Mouse (Mus musculus): Measurements from ENCODE around the gene Slc38a9. TPM values are rescaled to one million over a fixed set of nuclear protein-coding genes. Genes with fewer than 3 reads are reported as not detected.

Slc38a9 gene
- 67.8 and 126 TPM in 2 replicates for total RNA-seq (2015; ENCODE audit: low replicate concordance)
- 87.1 and 130 TPM in 2 replicates for total RNA-seq (2017; ENCODE audit: low replicate concordance)

- peak; percentile 98 for ATAC-seq (replicated peaks; ENCODE audit: low FRiP score, poor library complexity, severe bottlenecking)
Measured at GRCm38 (mm10) chr13:112660574-112661381, at the start of gene Slc38a9. Slc38a9 (plus strand) TSS chr13:112660751.

GRCm38 (mm10) chr13:112621592-112621991 lies 39.0 kb upstream of the Slc38a9 start:
- no peak for ATAC-seq (replicated peaks; ENCODE audit: low FRiP score, poor library complexity, severe bottlenecking)

DNA sequence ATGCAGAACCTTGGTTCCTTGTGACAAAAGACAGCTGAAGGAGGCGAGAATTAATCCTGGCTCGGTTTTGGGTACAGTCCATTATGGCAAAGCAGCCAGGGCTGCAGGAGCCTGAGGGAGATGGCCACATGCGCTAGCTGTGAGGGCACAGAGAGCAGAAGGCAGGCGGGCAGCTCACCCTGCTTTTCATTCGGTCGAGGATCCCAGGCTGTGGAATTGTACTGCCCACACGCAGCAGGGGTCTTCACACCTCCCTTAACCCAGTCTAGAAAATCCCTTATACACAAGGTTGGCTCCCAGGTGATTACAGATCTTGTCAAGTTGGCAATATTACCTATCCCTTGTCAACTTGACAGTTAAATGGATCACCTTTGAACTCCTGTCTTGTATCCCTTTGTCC lies 36.9 kb upstream of the Slc38a9 start:
- ATAC-seq (replicated peaks; ENCODE audit: low FRiP score, poor library complexity, severe bottlenecking): no peak

DNA sequence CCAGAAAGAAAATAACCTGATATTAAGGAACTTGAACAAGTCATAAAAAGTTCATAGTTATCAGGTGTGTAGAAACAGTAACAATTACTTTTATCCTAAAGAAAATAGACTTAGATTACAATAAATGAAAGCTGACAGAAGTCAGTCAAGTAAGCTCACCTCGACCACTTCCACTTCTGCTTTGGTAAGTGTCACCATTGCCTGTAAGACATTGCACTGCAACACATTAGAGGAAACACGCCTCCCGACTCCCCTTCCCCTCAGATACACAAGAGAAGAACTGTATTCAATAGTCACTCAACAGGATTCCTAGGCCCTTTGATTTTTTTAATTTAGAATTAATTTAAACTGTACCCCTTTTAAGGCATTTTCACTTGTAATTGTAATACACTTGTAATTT lies 35.9 kb upstream of the Slc38a9 start:
- no peak for ATAC-seq (replicated peaks; ENCODE audit: low FRiP score, poor library complexity, severe bottlenecking)

DNA sequence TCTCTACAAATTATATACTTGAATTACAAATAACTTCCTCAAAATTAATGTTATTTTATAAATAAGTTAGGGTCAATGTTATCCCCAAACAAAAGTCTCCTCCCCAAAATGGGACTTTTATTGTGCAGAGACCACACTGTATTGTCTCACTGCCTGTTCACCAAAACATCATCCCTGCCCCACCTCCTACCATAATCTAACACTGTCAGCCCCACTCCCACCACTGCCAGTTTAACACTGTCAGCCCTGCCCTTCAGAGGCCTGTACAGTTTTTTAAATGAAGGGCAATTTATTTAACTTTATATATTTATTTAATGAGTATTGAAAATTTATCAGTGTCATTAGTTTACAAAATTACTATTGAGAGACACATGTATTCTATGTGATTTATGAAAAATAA lies 35.0 kb upstream of the Slc38a9 start:
- no peak for ATAC-seq (replicated peaks; ENCODE audit: low FRiP score, poor library complexity, severe bottlenecking)

GRCm38 (mm10) chr13:112635174-112635837 lies 25.2 kb upstream of the Slc38a9 start:
- no peak for ATAC-seq (replicated peaks; ENCODE audit: low FRiP score, poor library complexity, severe bottlenecking)

- ATAC-seq (replicated peaks; ENCODE audit: low FRiP score, poor library complexity, severe bottlenecking): peak; percentile 54; the same call in 1 of the 2 replicates
Measured at GRCm38 (mm10) chr13:112636498-112636897, 24.1 kb upstream of the Slc38a9 start.

GRCm38 (mm10) chr13:112639111-112639510 lies 21.4 kb upstream of the Slc38a9 start:
- peak; percentile 76 for ATAC-seq (replicated peaks; ENCODE audit: low FRiP score, poor library complexity, severe bottlenecking)

DNA sequence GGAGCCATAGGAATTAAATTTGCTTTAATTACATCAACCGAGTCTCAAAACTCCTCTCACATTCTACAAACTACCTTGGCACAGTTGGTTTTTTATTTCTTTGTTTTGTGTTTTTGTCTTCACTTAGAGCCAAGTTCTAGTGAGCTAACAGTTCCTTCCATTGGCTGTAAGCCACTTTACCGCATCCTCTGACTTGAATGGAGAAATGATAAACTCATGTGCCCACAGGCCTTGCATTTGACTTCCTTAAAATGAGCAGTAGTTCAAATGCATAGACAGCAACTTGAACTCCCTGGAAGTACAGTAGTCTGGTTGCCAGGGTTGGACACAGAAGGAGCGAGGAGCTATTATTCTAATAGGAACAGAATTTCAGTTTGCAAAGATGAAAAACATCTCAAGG lies 17.7 kb upstream of the Slc38a9 start:
- no peak for ATAC-seq (replicated peaks; ENCODE audit: low FRiP score, poor library complexity, severe bottlenecking)

DNA sequence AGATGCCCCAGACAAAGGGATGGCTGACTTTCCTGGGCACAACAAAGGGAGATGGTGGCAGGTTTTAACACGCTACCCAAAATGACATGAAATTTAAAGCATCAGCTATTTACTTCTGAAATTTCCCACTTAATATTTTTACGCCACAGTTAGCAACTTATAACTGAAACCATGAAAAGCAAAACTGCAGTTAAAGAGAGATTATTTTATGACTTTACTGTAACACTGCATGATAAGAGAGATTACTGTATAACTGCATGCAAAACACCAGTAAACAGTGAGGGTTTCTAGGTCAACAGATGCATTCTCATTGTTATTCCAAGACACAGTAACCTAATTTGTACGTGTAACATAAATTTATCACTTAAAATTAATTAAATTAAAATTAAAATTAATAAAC lies 15.6 kb upstream of the Slc38a9 start:
- no peak for ATAC-seq (replicated peaks; ENCODE audit: low FRiP score, poor library complexity, severe bottlenecking)

DNA sequence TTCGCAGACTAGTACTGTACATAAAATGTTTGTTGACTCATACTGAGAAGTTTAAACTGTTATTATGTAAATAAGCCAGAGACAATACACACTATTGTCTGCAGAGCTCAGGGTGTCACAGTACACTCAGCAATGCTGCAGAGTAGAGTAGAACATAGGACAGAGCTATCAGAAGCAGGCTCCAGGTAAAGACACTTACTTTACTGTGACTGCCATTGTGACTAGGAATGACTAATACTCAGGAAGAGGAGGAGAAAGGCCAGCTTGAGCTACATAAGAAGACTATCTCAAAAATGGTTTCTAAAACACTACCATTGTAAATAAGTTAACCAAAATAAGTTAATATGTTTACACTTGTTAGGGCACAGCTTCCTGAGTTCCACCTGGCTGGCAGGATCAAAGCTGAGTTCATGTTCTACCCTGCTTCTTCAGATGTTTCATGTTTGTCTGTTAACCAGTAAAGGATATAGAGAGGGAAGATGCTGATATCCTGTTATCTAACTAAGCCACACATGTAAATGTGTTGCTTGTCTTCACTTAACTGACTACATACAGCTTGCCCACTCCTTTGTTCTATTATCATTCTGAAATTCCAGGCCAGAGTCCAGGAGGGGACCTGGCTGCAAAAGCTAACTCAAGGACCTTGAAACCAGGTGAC lies 14.9 kb upstream of the Slc38a9 start:
- peak; percentile 61 for ATAC-seq (replicated peaks; ENCODE audit: low FRiP score, poor library complexity, severe bottlenecking)

DNA sequence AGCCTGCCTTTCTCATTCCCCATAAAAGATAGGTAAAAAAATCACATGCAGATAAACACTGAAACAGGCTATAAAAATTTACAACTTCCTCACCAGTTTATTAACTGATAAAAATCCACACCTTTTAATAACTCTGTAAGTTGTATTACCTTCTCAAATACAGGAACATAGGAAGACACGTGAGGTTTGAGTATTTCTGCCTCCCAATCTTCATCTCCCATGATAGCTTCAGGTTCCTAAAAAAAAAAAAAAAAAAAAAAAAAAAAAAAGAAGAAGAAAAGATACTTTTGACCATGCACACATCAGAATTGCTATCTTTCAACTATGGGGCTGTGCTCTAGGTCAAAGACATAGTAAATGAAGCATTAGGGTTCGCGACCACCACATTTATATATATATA lies 9.4 kb upstream of the Slc38a9 start:
- no peak for ATAC-seq (replicated peaks; ENCODE audit: low FRiP score, poor library complexity, severe bottlenecking)

DNA sequence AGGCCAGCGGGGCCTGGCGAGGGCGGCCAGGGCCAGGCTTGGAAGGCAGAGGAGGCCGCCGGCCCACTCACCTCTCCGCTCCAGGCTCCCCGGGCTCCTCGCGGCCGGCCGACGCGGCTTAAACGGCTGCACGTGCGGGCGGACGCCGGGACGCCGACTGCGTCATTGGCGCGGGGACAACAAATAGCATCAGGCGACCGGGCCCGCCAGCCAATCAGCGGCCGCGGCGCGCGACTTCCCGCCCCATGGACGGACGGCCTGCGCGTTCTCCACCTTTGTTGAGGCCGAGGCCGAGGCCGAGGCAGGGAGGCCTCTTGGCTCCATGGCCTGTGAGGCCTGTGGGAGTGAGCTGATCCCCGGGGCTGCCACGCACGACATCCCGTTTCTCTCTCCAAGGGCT lies 8.3 kb upstream of the Slc38a9 start, which contains the start of gene Ddx4:
Gene Ddx4, minus strand, starts transcription at position 271 of the 400 bp plus-strand sequence.
- ATAC-seq (replicated peaks; ENCODE audit: low FRiP score, poor library complexity, severe bottlenecking): no peak

DNA sequence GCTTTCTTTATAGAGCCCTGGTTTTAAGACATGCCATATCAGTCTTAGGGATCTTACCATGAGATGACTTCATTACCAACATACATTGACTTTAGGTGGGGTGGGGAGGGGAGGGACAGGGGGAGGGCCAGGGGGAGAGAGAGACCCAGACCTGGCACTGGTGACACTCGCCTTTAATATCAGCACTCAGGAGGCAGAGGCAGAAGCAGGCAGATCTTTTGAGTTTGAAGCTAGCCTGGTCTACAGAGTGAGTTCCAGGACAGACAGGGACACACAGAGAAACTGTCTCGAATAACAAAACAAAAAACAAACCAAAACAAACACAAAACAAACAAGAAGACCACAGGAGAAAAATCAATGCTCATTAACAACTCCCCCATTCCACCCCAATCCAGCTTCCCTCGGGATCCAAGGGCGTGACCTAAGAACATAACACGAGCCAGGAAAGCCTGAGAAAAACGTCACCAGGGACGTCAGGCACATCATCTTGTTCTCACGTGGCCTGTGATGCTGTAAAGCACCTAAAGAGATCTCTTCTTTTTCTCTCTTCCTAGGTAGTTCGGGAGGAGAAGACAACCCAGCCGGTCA lies 471 bp upstream of the Slc38a9 start:
- peak; percentile 33; the same call in 1 of the 2 replicates for ATAC-seq (replicated peaks; ENCODE audit: low FRiP score, poor library complexity, severe bottlenecking)

GRCm38 (mm10) chr13:112661687-112662086 lies 1.1 kb downstream of the Slc38a9 start:
- ATAC-seq (replicated peaks; ENCODE audit: low FRiP score, poor library complexity, severe bottlenecking): no peak

GRCm38 (mm10) chr13:112666433-112667024 lies 6.0 kb downstream of the Slc38a9 start:
- ATAC-seq (replicated peaks; ENCODE audit: low FRiP score, poor library complexity, severe bottlenecking): no peak

GRCm38 (mm10) chr13:112667215-112667614 lies 6.7 kb downstream of the Slc38a9 start:
- no peak for ATAC-seq (replicated peaks; ENCODE audit: low FRiP score, poor library complexity, severe bottlenecking)

DNA sequence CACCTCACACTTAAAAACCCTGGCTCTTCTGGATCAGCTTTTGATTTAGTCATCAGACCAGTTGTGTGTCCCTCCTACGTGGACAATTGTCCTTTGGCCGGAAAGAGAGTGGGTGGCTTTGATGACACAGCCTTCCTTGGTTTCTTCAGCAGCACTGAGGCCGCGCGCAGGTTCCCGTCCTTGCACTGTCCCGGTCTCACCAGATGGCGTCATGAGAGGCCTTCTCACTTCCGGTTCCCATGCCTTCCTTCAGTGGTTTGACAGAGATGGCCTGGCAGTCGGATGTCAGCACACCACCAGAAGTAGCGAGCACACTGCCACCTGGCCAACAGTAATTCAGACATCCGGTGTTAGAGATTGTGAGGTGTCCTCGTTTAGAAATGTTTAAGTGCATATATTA lies 11.2 kb downstream of the Slc38a9 start:
- no peak for ATAC-seq (replicated peaks; ENCODE audit: low FRiP score, poor library complexity, severe bottlenecking)

- no peak for ATAC-seq (replicated peaks; ENCODE audit: low FRiP score, poor library complexity, severe bottlenecking)
Measured at GRCm38 (mm10) chr13:112672797-112673196, 12.2 kb downstream of the Slc38a9 start.
